Mouse (Mus musculus) midbrain, postnatal 0 days (tissue): ENCODE measurements around the gene Rasgef1b. TPM values are rescaled to one million over a fixed set of nuclear protein-coding genes. Genes with fewer than 3 reads are reported as not detected.
A peak's percentile ranks its signal among the peaks of the same experiment; 100 is the strongest.

Experiments
- ATAC-seq: fragments of 200-750 bp; cut with Nextera tagmentation; 2 replicates; pipeline ENCODE4 v1.8.0; 2017; ENCODE audit warnings: moderate number of reproducible peaks, mild to moderate bottlenecking, moderate TSS enrichment, moderate library complexity; ENCODE audit not compliant: low FRiP score
- DNase-seq: peaks from one replicate; pipeline ENCODE4 v3.0.0-alpha.2; 2015; ENCODE audit warnings: low spot score
- H3K27ac ChIP-seq: fragments of 300-500 bp; sonication (generic); 2 replicates; pipeline ENCODE4 v1.5.1; 2014; ENCODE audit warnings: low read depth, mild to moderate bottlenecking, low read length, mixed read lengths
- H3K27me3 ChIP-seq: fragments of 300-500 bp; sonication (generic); 2 replicates; pipeline ENCODE4 v1.6.1; 2014; ENCODE audit warnings: low read length, control low read depth, mixed read lengths; ENCODE audit not compliant: insufficient read depth
- H3K36me3 ChIP-seq: fragments of 300-500 bp; sonication (generic); 2 replicates; pipeline ENCODE4 v1.6.1; 2014; ENCODE audit warnings: low read length, control low read depth, mixed read lengths; ENCODE audit not compliant: insufficient read depth
- H3K4me1 ChIP-seq: fragments of 300-500 bp; sonication (generic); 2 replicates; pipeline ENCODE4 v1.6.1; 2014; ENCODE audit warnings: mild to moderate bottlenecking, control low read depth, antibody characterized with exemption, low read length, mixed read lengths; ENCODE audit not compliant: insufficient read depth
- H3K4me2 ChIP-seq: fragments of 300-500 bp; sonication (generic); 2 replicates; pipeline ENCODE4 v1.6.1; 2014; ENCODE audit warnings: low read depth, mild to moderate bottlenecking, low read length, mixed read lengths; ENCODE audit not compliant: poor library complexity, severe bottlenecking
- H3K4me3 ChIP-seq: fragments of 300-500 bp; sonication (generic); 2 replicates; pipeline ENCODE4 v1.5.1; 2014; ENCODE audit warnings: low read depth, mild to moderate bottlenecking, low read length, moderate library complexity
- H3K9ac ChIP-seq: fragments of 300-500 bp; sonication (generic); replicated peaks from 2 replicates; pipeline ENCODE4 v1.6.1; 2014; ENCODE audit warnings: mild to moderate bottlenecking, low read length, moderate library complexity, mixed read lengths; ENCODE audit not compliant: poor library complexity, severe bottlenecking
- H3K9me3 ChIP-seq: fragments of 300-500 bp; sonication (generic); 2 replicates; pipeline ENCODE4 v1.6.1; 2016; ENCODE audit warnings: low read length, control low read depth
- CTCF ChIP-seq: IDR thresholded peaks from 2 replicates; pipeline ENCODE4 v1.5.1; 2016; ENCODE audit warnings: antibody characterized with exemption, mild to moderate bottlenecking
- WGBS: fragments of 180-500 bp; shearing (Covaris S2); extraction: QIAGEN DNeasy Blood & Tissue Kit; methylation state at CpG from one replicate; pipeline ENCODE4 v1.1.7; 2014; 5-methylcytosine and 5-hydroxymethylcytosine counted together
- polyA plus RNA-seq: library from polyadenylated mRNA; unstranded; fragments of >200 nt; fragmentation: Nextera tagmentation; extraction: Ambion mirVana; gene quantifications from 2 replicates; pipeline ENCODE4 v1.2.1, GENCODE M21; 2015
- total RNA-seq: library from RNA; depleted of rRNA; stranded (reverse); fragments of >200 nt; gene quantifications from 2 replicates; pipeline ENCODE4 v1.2.3, GENCODE M21; 2014

Gene Rasgef1b
- total and polyA plus RNA-seq, 2 experiments from 2014 or later, result 36.0 to 44.6 TPM

- H3K9ac ChIP-seq, result no peak overlapping the region
- TF ChIP-seq CTCF, result no peak
Measured at GRCm38 (mm10) chr5:99753368-99753767, 24.5 kb upstream of the Rasgef1b start.

GRCm38 (mm10) chr5:99752670-99753231 is 23.9 kb upstream of the Rasgef1b start:
- Histone ChIP-seq H3K27ac (no peak overlapping the region), H3K4me2 (0 out of 2 replicates have a peak overlapping the region, but pooled peaks have one; percentile 30), H3K36me3 (no peaks in the 10 kb centered on the region), H3K9me3 (no peaks in the 10 kb centered on the region), H3K4me3 (no peak overlapping the region), H3K4me1 (no peaks in the 10 kb centered on the region), H3K27me3 (no peaks in the 10 kb centered on the region), H3K9ac (no peak overlapping the region)
- 60% methylated on average over 5 of the region's 5 CpGs for WGBS
- TF ChIP-seq CTCF, result no peak
- DNase-seq, result no peak
- ATAC-seq, result no peak

More at GRCm38 (mm10) chr5:99753368-99753767, 24.5 kb upstream of the Rasgef1b start:
- Histone ChIP-seq H3K4me3 (no peak overlapping the region), H3K9me3 (no peaks in the 10 kb centered on the region), H3K36me3 (no peaks in the 10 kb centered on the region), H3K4me1 (no peaks in the 10 kb centered on the region), H3K27ac (no peak overlapping the region), H3K4me2 (peak overlapping the region; percentile 30), H3K27me3 (no peaks in the 10 kb centered on the region)
- ATAC-seq, result no peak
- 50% methylated on average over 13 of the region's 13 CpGs for WGBS
- peak; percentile 34 for DNase-seq

GRCm38 (mm10) chr5:99748417-99748816 is 19.6 kb upstream of the Rasgef1b start:
- Histone ChIP-seq H3K27ac (no peak overlapping the region), H3K4me2 (no peak overlapping the region), H3K27me3 (no peaks in the 10 kb centered on the region), H3K9me3 (no peaks in the 10 kb centered on the region), H3K9ac (no peak overlapping the region), H3K4me1 (no peaks in the 10 kb centered on the region), H3K36me3 (no peaks in the 10 kb centered on the region), H3K4me3 (no peak overlapping the region)
- TF ChIP-seq CTCF, result no peak
- 60% methylated on average over 10 of the region's 10 CpGs for WGBS
- DNase-seq (no peak), ATAC-seq (no peak)

GRCm38 (mm10) chr5:99746087-99746486 is 17.2 kb upstream of the Rasgef1b start:
- no peak overlapping the region for H3K9ac ChIP-seq
- WGBS, result 48% methylated on average over 7 of the region's 7 CpGs

GRCm38 (mm10) chr5:99742874-99743273 is 14.0 kb upstream of the Rasgef1b start:
- Histone ChIP-seq H3K4me3 (no peak overlapping the region), H3K4me1 (no peaks in the 10 kb centered on the region), H3K4me2 (no peak overlapping the region), H3K27me3 (no peaks in the 10 kb centered on the region), H3K9ac (no peak overlapping the region), H3K9me3 (no peaks in the 10 kb centered on the region), H3K36me3 (no peaks in the 10 kb centered on the region), H3K27ac (no peak overlapping the region)
- WGBS, result 77% methylated on average over 7 of the region's 7 CpGs
- no peak for TF ChIP-seq CTCF
- ATAC-seq (no peak), DNase-seq (no peak)

More at GRCm38 (mm10) chr5:99746087-99746486, 17.2 kb upstream of the Rasgef1b start:
- Histone ChIP-seq H3K36me3 (no peaks in the 10 kb centered on the region), H3K4me1 (no peaks in the 10 kb centered on the region), H3K27ac (no peak overlapping the region), H3K9me3 (no peaks in the 10 kb centered on the region), H3K4me3 (no peak overlapping the region), H3K4me2 (no peak overlapping the region), H3K27me3 (no peaks in the 10 kb centered on the region)
- no peak for TF ChIP-seq CTCF
- DNase-seq (no peak), ATAC-seq (no peak)

- Histone ChIP-seq H3K4me1 (no peaks in the 10 kb centered on the region), H3K27ac (no peak overlapping the region), H3K27me3 (no peaks in the 10 kb centered on the region), H3K4me2 (no peak overlapping the region), H3K9ac (no peak overlapping the region), H3K4me3 (no peak overlapping the region), H3K9me3 (no peaks in the 10 kb centered on the region), H3K36me3 (no peaks in the 10 kb centered on the region)
- 33% methylated on average over 8 of the region's 8 CpGs for WGBS
- no peak for ATAC-seq
- no peak for TF ChIP-seq CTCF
- no peak for DNase-seq
Measured at GRCm38 (mm10) chr5:99742056-99742455, 13.2 kb upstream of the Rasgef1b start.
